Comparison of ENCODE assay signal across 11 mouse cellular contexts in the genomic region with DNA sequence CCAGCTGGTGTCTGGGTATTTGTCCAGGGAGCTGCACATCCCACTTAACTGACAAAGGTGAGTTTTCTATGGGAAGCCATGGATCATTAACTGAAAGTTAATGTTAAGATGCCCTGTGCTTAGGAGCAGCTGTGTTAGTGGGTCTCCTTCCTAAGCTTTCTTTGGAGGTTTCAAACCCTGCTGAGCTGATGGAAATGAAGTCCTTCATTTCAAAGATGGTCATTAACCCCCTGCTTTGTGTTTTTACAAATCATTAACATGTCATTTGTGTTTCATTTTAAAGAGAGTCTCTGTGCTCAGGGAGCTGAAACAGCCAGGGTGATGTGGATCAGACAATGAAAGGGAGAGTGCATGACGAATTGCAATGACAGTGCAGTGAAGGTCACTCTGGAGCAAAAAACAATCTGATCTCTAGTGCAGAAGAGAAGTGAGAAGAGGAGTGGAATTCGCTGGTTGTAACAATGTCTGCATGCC.
DNase-seq lines count a peak whose midpoint lies in the region; ATAC-seq and TF ChIP-seq lines count a peak whose summit lies in the region.
"Had no signal": no experiment of that assay in that cellular context is flagged by ENCODE, and none has a peak within 500 bp of the region (broad histone marks: within the 10 kb centered on the region; RNA-seq: fewer than 3 reads in every experiment).

No protein-coding gene starts in this region.

- no peak for TF ChIP-seq CTCF in kidney, postnatal 0 days (IDR thresholded peaks at IDR 0.05; ENCODE audit: low read depth)

- H3K4me1 ChIP-seq in kidney, postnatal 0 days (replicated peaks; ENCODE audit: insufficient read depth, low read length), result no peaks in the 10 kb centered on the region
- H3K4me1 ChIP-seq in forebrain, embryonic 14.5 days (ENCODE audit: control insufficient read depth, insufficient read depth, low read length), result no peaks in the 10 kb centered on the region
- peaks cover 15% of the 10 kb centered on the region for H3K4me1 ChIP-seq in midbrain, embryonic 13.5 days (replicated peaks)
- no peaks in the 10 kb centered on the region for H3K4me1 ChIP-seq in liver, embryonic 12.5 days
- H3K4me1 ChIP-seq: limb, embryonic 15.5 days; lung, embryonic 15.5 days had no signal

- no peaks in the 10 kb centered on the region for H3K9me3 ChIP-seq in kidney, postnatal 0 days (replicated peaks; ENCODE audit: low read length)
- no peaks in the 10 kb centered on the region for H3K9me3 ChIP-seq in forebrain, embryonic 14.5 days (replicated peaks; ENCODE audit: control insufficient read depth, low read length)
- H3K9me3 ChIP-seq in midbrain, embryonic 13.5 days, result no peaks in the 10 kb centered on the region
- no peaks in the 10 kb centered on the region for H3K9me3 ChIP-seq in liver, embryonic 12.5 days (replicated peaks)
- H3K9me3 ChIP-seq: limb, embryonic 15.5 days; lung, embryonic 15.5 days had no signal

- ATAC-seq in kidney, postnatal 0 days (replicated peaks; ENCODE audit: low FRiP score, low read depth), result peak; percentile 77
- peak; percentile 46; the same call in 1 of the 2 replicates for ATAC-seq in forebrain, embryonic 14.5 days
- ATAC-seq in midbrain, embryonic 13.5 days, result peak; percentile 93
- ATAC-seq in liver, embryonic 12.5 days, result no peak

- no peak overlapping the region for H3K9ac ChIP-seq in kidney, postnatal 0 days (ENCODE audit: low read depth, low read length)
- no peak overlapping the region for H3K9ac ChIP-seq in forebrain, embryonic 14.5 days (ENCODE audit: low read length)
- H3K9ac ChIP-seq in midbrain, embryonic 13.5 days (replicated peaks), result no peak overlapping the region
- H3K9ac ChIP-seq in liver, embryonic 12.5 days, result no peak overlapping the region
- H3K9ac ChIP-seq: limb, embryonic 15.5 days; lung, embryonic 15.5 days had no signal

- DNase-seq in kidney, postnatal 0 days (ENCODE audit: low spot score), result peak; percentile 59
- no peak for DNase-seq in kidney, postnatal 36 days
- DNase-seq in adrenal gland, postnatal 36 days, result peak; percentile 3 to 28
- DNase-seq in forebrain, embryonic 14.5 days (ENCODE audit: low spot score), result peak; percentile 36
- DNase-seq in ovary, postnatal 10 days (ENCODE audit: low spot score), result no peak
- DNase-seq: gastrocnemius, postnatal 25 days; kidney, adult 18-20 months had no signal

- H3K27me3 ChIP-seq in kidney, postnatal 0 days (ENCODE audit: insufficient read depth, low read length), result no peaks in the 10 kb centered on the region
- H3K27me3 ChIP-seq in forebrain, embryonic 14.5 days (replicated peaks; ENCODE audit: control insufficient read depth, insufficient read depth, low read length), result no peaks in the 10 kb centered on the region
- no peaks in the 10 kb centered on the region for H3K27me3 ChIP-seq in midbrain, embryonic 13.5 days
- H3K27me3 ChIP-seq in liver, embryonic 12.5 days (replicated peaks), result no peaks in the 10 kb centered on the region
- H3K27me3 ChIP-seq: limb, embryonic 15.5 days; lung, embryonic 15.5 days had no signal

- no peak overlapping the region for H3K27ac ChIP-seq in kidney, postnatal 0 days
- H3K27ac ChIP-seq in forebrain, embryonic 14.5 days (ENCODE audit: low read depth, low read length), result no peak overlapping the region
- peak overlapping the region; percentile 2 for H3K27ac ChIP-seq in midbrain, embryonic 13.5 days
- H3K27ac ChIP-seq in liver, embryonic 12.5 days, result no peak overlapping the region
- H3K27ac ChIP-seq: limb, embryonic 15.5 days; lung, embryonic 15.5 days had no signal

- H3K4me2 ChIP-seq in kidney, postnatal 0 days (ENCODE audit: low read length), result no peak overlapping the region
- no peak overlapping the region for H3K4me2 ChIP-seq in forebrain, embryonic 14.5 days (ENCODE audit: low read length)
- H3K4me2 ChIP-seq in midbrain, embryonic 13.5 days (replicated peaks), result no peak overlapping the region
- no peak overlapping the region for H3K4me2 ChIP-seq in liver, embryonic 12.5 days
- H3K4me2 ChIP-seq: limb, embryonic 15.5 days; lung, embryonic 15.5 days had no signal

- H3K4me3 ChIP-seq in kidney, postnatal 0 days (replicated peaks; ENCODE audit: low read depth, low read length), result no peak overlapping the region
- no peak overlapping the region for H3K4me3 ChIP-seq in forebrain, embryonic 14.5 days (ENCODE audit: low read depth, low read length)
- no peak overlapping the region for H3K4me3 ChIP-seq in midbrain, embryonic 13.5 days (replicated peaks)
- H3K4me3 ChIP-seq in liver, embryonic 12.5 days, result no peak overlapping the region
- H3K4me3 ChIP-seq: limb, embryonic 15.5 days; lung, embryonic 15.5 days had no signal

- no peaks in the 10 kb centered on the region for H3K36me3 ChIP-seq in kidney, postnatal 0 days (ENCODE audit: insufficient read depth, low read length)
- no peaks in the 10 kb centered on the region for H3K36me3 ChIP-seq in forebrain, embryonic 14.5 days (ENCODE audit: control insufficient read depth, insufficient read depth, low read length)
- no peaks in the 10 kb centered on the region for H3K36me3 ChIP-seq in midbrain, embryonic 13.5 days
- no peaks in the 10 kb centered on the region for H3K36me3 ChIP-seq in liver, embryonic 12.5 days
- H3K36me3 ChIP-seq: limb, embryonic 15.5 days; lung, embryonic 15.5 days had no signal

- WGBS in kidney, postnatal 0 days, result 15% methylated on average over 2 of the region's 2 CpGs
- 1% methylated on average over 2 of the region's 2 CpGs for WGBS in forebrain, embryonic 14.5 days
- 5% methylated on average over 2 of the region's 2 CpGs for WGBS in midbrain, embryonic 13.5 days
- 37% methylated on average over 2 of the region's 2 CpGs for WGBS in liver, embryonic 12.5 days (ENCODE audit: insufficient replicate concordance)

Comparison
In these comparisons a context has a peak if more than half of its experiments do, and no peak if none do; other contexts are left out.
1. DNase-seq: peak in kidney, postnatal 0 days (single experiment), adrenal gland, postnatal 36 days (2 of 2) and forebrain, embryonic 14.5 days (single experiment); none in kidney, postnatal 36 days (0 of 2) and ovary, postnatal 10 days (single experiment).